Mouse (Mus musculus) right cerebral cortex, adult 18-20 months (tissue): ENCODE measurements around the gene Bdh1.
"Not testable (repeated sequence)": the region's sequence is repeated elsewhere in the genome, so short reads cannot be mapped to it uniquely, and the experiment has no call there.

Experiments
- DNase-seq: peaks from one replicate; pipeline ENCODE4 v3.0.0; 2022; ENCODE audit warnings: mixed read lengths

Gene Bdh1

GRCm38 (mm10) chr16:31465630-31466029 lies 43.5 kb downstream of the Bdh1 start:
- DNase-seq: peak; percentile 70

GRCm38 (mm10) chr16:31466106-31466505 lies 44.0 kb downstream of the Bdh1 start:
- no peak for DNase-seq

GRCm38 (mm10) chr16:31470819-31471218 lies 48.7 kb downstream of the Bdh1 start:
- DNase-seq: not testable (repeated sequence)

- DNase-seq: no peak
These were observed 49.9 kb downstream of the Bdh1 start for GRCm38 (mm10) chr16:31471994-31472393.

GRCm38 (mm10) chr16:31473226-31473625 lies 51.1 kb downstream of the Bdh1 start:
- no peak for DNase-seq

- no peak for DNase-seq
These were observed 53.3 kb downstream of the Bdh1 start for GRCm38 (mm10) chr16:31475123-31475968.

GRCm38 (mm10) chr16:31476872-31477603 lies 55.0 kb downstream of the Bdh1 start:
- no peak for DNase-seq

- no peak for DNase-seq
These were observed 63.3 kb downstream of the Bdh1 start for GRCm38 (mm10) chr16:31485336-31485735.

- no peak for DNase-seq
These were observed 65.2 kb downstream of the Bdh1 start for GRCm38 (mm10) chr16:31487266-31487665.

GRCm38 (mm10) chr16:31489096-31489495 lies 67.0 kb downstream of the Bdh1 start:
- DNase-seq: no peak

GRCm38 (mm10) chr16:31490967-31491366 lies 68.9 kb downstream of the Bdh1 start:
- DNase-seq: no peak

GRCm38 (mm10) chr16:31492921-31493549 lies 71.0 kb downstream of the Bdh1 start:
- no peak for DNase-seq

GRCm38 (mm10) chr16:31493550-31493965 lies 71.5 kb downstream of the Bdh1 start:
- DNase-seq: no peak

- peak; percentile 73 for DNase-seq
These were observed 71.9 kb downstream of the Bdh1 start for GRCm38 (mm10) chr16:31493991-31494390.

GRCm38 (mm10) chr16:31495356-31495755 lies 73.3 kb downstream of the Bdh1 start:
- no peak for DNase-seq

- DNase-seq: no peak
These were observed 73.7 kb downstream of the Bdh1 start for GRCm38 (mm10) chr16:31495769-31496168.

GRCm38 (mm10) chr16:31498336-31498735 lies 76.3 kb downstream of the Bdh1 start:
- no peak for DNase-seq

- no peak for DNase-seq
These were observed 76.9 kb downstream of the Bdh1 start for GRCm38 (mm10) chr16:31499021-31499420.

- DNase-seq: peak; percentile 68
These were observed 77.7 kb downstream of the Bdh1 start for GRCm38 (mm10) chr16:31499681-31500310.

- DNase-seq: no peak
These were observed 78.5 kb downstream of the Bdh1 start for GRCm38 (mm10) chr16:31500532-31500931.

- DNase-seq: no peak
These were observed 79.1 kb downstream of the Bdh1 start for GRCm38 (mm10) chr16:31500969-31501750.

GRCm38 (mm10) chr16:31501751-31502365 lies 79.8 kb downstream of the Bdh1 start:
- DNase-seq: no peak
